Mouse (Mus musculus) forebrain, embryonic 12.5 days (tissue): Measurements from ENCODE around the gene Tlcd1. TPM values are rescaled to one million over a fixed set of nuclear protein-coding genes. Genes with fewer than 3 reads are reported as not detected.
A peak's percentile ranks its signal among the peaks of the same experiment; 100 is the strongest.

Experiments used
- ATAC-seq: fragments of 200-750 bp; cut with Nextera tagmentation; 2 replicates; pipeline ENCODE4 v1.8.0; 2017; ENCODE audit warnings: moderate TSS enrichment; ENCODE audit not compliant: low FRiP score
- H3K27ac ChIP-seq: fragments of 300-500 bp; sonication (generic); 2 replicates; pipeline ENCODE4 v1.5.1; 2016; ENCODE audit warnings: mild to moderate bottlenecking
- H3K27me3 ChIP-seq: fragments of 300-500 bp; sonication (generic); 2 replicates; pipeline ENCODE4 v1.6.1; 2016; ENCODE audit warnings: mild to moderate bottlenecking
- H3K36me3 ChIP-seq: fragments of 300-500 bp; sonication (generic); replicated peaks from 2 replicates; pipeline ENCODE4 v1.6.1; 2016; ENCODE audit warnings: mild to moderate bottlenecking
- H3K4me1 ChIP-seq: fragments of 300-500 bp; sonication (generic); 2 replicates; pipeline ENCODE4 v1.6.1; 2016
- H3K4me2 ChIP-seq: fragments of 300-500 bp; sonication (generic); 2 replicates; pipeline ENCODE4 v1.6.1; 2016; ENCODE audit warnings: mild to moderate bottlenecking, moderate library complexity
- H3K4me3 ChIP-seq: fragments of 300-500 bp; sonication (generic); replicated peaks from 2 replicates; pipeline ENCODE4 v1.5.1; 2016; ENCODE audit warnings: mild to moderate bottlenecking
- H3K9ac ChIP-seq: fragments of 300-500 bp; sonication (generic); 2 replicates; pipeline ENCODE4 v1.6.1; 2016; ENCODE audit warnings: mild to moderate bottlenecking
- H3K9me3 ChIP-seq: fragments of 300-500 bp; sonication (generic); 2 replicates; pipeline ENCODE4 v1.6.1; 2016
- WGBS: fragments of 180-500 bp; shearing (Covaris S2); methylation state at CpG from one replicate; pipeline ENCODE4 v1.1.7; 2016; 5-methylcytosine and 5-hydroxymethylcytosine counted together
- polyA plus RNA-seq: library from polyadenylated mRNA; unstranded; fragments of >200 nt; fragmentation: Nextera tagmentation; extraction: Ambion mirVana; gene quantifications from 2 replicates; pipeline ENCODE4 v1.2.1, GENCODE M21; 2016

The Tlcd1 gene
- polyA plus RNA-seq, 1 experiment from 2014 or later, result 6.9 TPM

- WGBS, result 35% methylated on average over 1 of the region's 1 CpGs
- Histone ChIP-seq H3K4me1 (peaks cover 5% of the 10 kb centered on the region; the same call in 1 of the 2 replicates), H3K9ac (no peak overlapping the region), H3K9me3 (no peaks in the 10 kb centered on the region), H3K27me3 (no peaks in the 10 kb centered on the region), H3K36me3 (peaks cover 89% of the 10 kb centered on the region), H3K4me3 (no peak overlapping the region), H3K27ac (no peak overlapping the region), H3K4me2 (no peak overlapping the region)
- ATAC-seq, result no peak
Observed at GRCm38 (mm10) chr11:78151161-78151560, 25.4 kb upstream of the Tlcd1 start.

GRCm38 (mm10) chr11:78152299-78153231 is 23.9 kb upstream of the Tlcd1 start:
- no peak overlapping the region for H3K4me2 ChIP-seq
- peaks cover 92% of the 10 kb centered on the region for H3K36me3 ChIP-seq
- H3K4me1 ChIP-seq, result peaks cover 9% of the 10 kb centered on the region
- 77% methylated on average over 9 of the region's 9 CpGs for WGBS
- no peak for ATAC-seq
- no peaks in the 10 kb centered on the region for H3K27me3 ChIP-seq
- H3K9ac ChIP-seq, result no peak overlapping the region
- no peak overlapping the region for H3K4me3 ChIP-seq
- no peaks in the 10 kb centered on the region for H3K9me3 ChIP-seq
- H3K27ac ChIP-seq, result peak overlapping the region; percentile 20; the same call in 1 of the 2 replicates

- Histone ChIP-seq H3K4me1 (peaks cover 11% of the 10 kb centered on the region), H3K4me3 (no peak overlapping the region), H3K27me3 (no peaks in the 10 kb centered on the region), H3K4me2 (no peak overlapping the region), H3K27ac (0 out of 2 replicates have a peak overlapping the region, but pooled peaks have one; percentile 27), H3K9me3 (no peaks in the 10 kb centered on the region), H3K36me3 (peaks cover 93% of the 10 kb centered on the region), H3K9ac (no peak overlapping the region)
- ATAC-seq, result no peak
- 89% methylated on average over 13 of the region's 13 CpGs for WGBS
Observed at GRCm38 (mm10) chr11:78153778-78154177, 22.7 kb upstream of the Tlcd1 start.

GRCm38 (mm10) chr11:78155674-78156073 is 20.8 kb upstream of the Tlcd1 start:
- H3K27ac ChIP-seq, result no peak overlapping the region
- no peak overlapping the region for H3K4me2 ChIP-seq
- no peak overlapping the region for H3K9ac ChIP-seq
- H3K4me1 ChIP-seq, result peaks cover 18% of the 10 kb centered on the region
- 79% methylated on average over 5 of the region's 5 CpGs for WGBS
- no peaks in the 10 kb centered on the region for H3K27me3 ChIP-seq
- no peaks in the 10 kb centered on the region for H3K9me3 ChIP-seq
- no peak overlapping the region for H3K4me3 ChIP-seq
- H3K36me3 ChIP-seq, result peaks cover 95% of the 10 kb centered on the region
- ATAC-seq, result no peak

GRCm38 (mm10) chr11:78156156-78156699 is 20.3 kb upstream of the Tlcd1 start:
- peaks cover 95% of the 10 kb centered on the region for H3K36me3 ChIP-seq
- H3K9me3 ChIP-seq, result no peaks in the 10 kb centered on the region
- no peak overlapping the region for H3K9ac ChIP-seq
- H3K4me3 ChIP-seq, result no peak overlapping the region
- H3K27ac ChIP-seq, result no peak overlapping the region
- H3K4me2 ChIP-seq, result no peak overlapping the region
- no peak for ATAC-seq
- no peaks in the 10 kb centered on the region for H3K27me3 ChIP-seq
- whole genome bisulfite sequencing, result 63% methylated on average over 6 of the region's 6 CpGs
- H3K4me1 ChIP-seq, result peaks cover 18% of the 10 kb centered on the region

- Histone ChIP-seq H3K9me3 (no peaks in the 10 kb centered on the region), H3K27me3 (no peaks in the 10 kb centered on the region), H3K4me2 (no peak overlapping the region), H3K4me3 (no peak overlapping the region), H3K4me1 (peaks cover 35% of the 10 kb centered on the region), H3K9ac (no peak overlapping the region), H3K36me3 (peaks cover 87% of the 10 kb centered on the region), H3K27ac (0 out of 2 replicates have a peak overlapping the region, but pooled peaks have one; percentile 25)
- 30% methylated on average over 2 of the region's 2 CpGs for WGBS
- ATAC-seq, result no peak
Observed at GRCm38 (mm10) chr11:78159096-78159495, 17.4 kb upstream of the Tlcd1 start.

- Histone ChIP-seq H3K36me3 (peaks cover 82% of the 10 kb centered on the region), H3K9me3 (no peaks in the 10 kb centered on the region), H3K27me3 (no peaks in the 10 kb centered on the region), H3K4me2 (no peak overlapping the region), H3K4me3 (no peak overlapping the region), H3K4me1 (peaks cover 35% of the 10 kb centered on the region), H3K9ac (no peak overlapping the region), H3K27ac (0 out of 2 replicates have a peak overlapping the region, but pooled peaks have one; percentile 25)
- 91% methylated on average over 7 of the region's 7 CpGs for WGBS
- ATAC-seq, result no peak
Observed at GRCm38 (mm10) chr11:78159557-78159956, 17.0 kb upstream of the Tlcd1 start.

- WGBS, result 90% methylated on average over 18 of the region's 18 CpGs
- Histone ChIP-seq H3K27me3 (no peaks in the 10 kb centered on the region), H3K4me1 (peaks cover 35% of the 10 kb centered on the region), H3K4me2 (no peak overlapping the region), H3K36me3 (peaks cover 76% of the 10 kb centered on the region), H3K27ac (no peak overlapping the region), H3K4me3 (no peak overlapping the region), H3K9me3 (no peaks in the 10 kb centered on the region), H3K9ac (no peak overlapping the region)
- ATAC-seq, result no peak
Observed at GRCm38 (mm10) chr11:78160171-78160570, 16.3 kb upstream of the Tlcd1 start.

GRCm38 (mm10) chr11:78160675-78161074 is 15.8 kb upstream of the Tlcd1 start:
- Histone ChIP-seq H3K4me2 (no peak overlapping the region), H3K4me1 (peaks cover 36% of the 10 kb centered on the region), H3K36me3 (peaks cover 71% of the 10 kb centered on the region), H3K9me3 (no peaks in the 10 kb centered on the region), H3K27ac (no peak overlapping the region), H3K27me3 (no peaks in the 10 kb centered on the region), H3K9ac (no peak overlapping the region), H3K4me3 (no peak overlapping the region)
- WGBS, result 90% methylated on average over 3 of the region's 3 CpGs
- ATAC-seq, result no peak

- Histone ChIP-seq H3K36me3 (peaks cover 66% of the 10 kb centered on the region), H3K27me3 (no peaks in the 10 kb centered on the region), H3K4me2 (no peak overlapping the region), H3K9ac (no peak overlapping the region), H3K27ac (no peak overlapping the region), H3K4me3 (no peak overlapping the region), H3K4me1 (peaks cover 41% of the 10 kb centered on the region), H3K9me3 (no peaks in the 10 kb centered on the region)
- ATAC-seq, result no peak
- 93% methylated on average over 14 of the region's 14 CpGs for WGBS
Observed at GRCm38 (mm10) chr11:78161169-78161568, 15.3 kb upstream of the Tlcd1 start.

GRCm38 (mm10) chr11:78161968-78162367 is 14.5 kb upstream of the Tlcd1 start:
- H3K4me3 ChIP-seq, result 0 out of 2 replicates have a peak overlapping the region, but pooled peaks have one; percentile 99
- H3K36me3 ChIP-seq, result peaks cover 60% of the 10 kb centered on the region
- no peak for ATAC-seq
- H3K27me3 ChIP-seq, result peaks cover 5% of the 10 kb centered on the region; the same call in 1 of the 2 replicates
- H3K9ac ChIP-seq, result peak overlapping the region; percentile 99; the same call in 1 of the 2 replicates
- WGBS, result 76% methylated on average over 4 of the region's 4 CpGs
- no peaks in the 10 kb centered on the region for H3K9me3 ChIP-seq
- H3K4me2 ChIP-seq, result peak overlapping the region; percentile 84; the same call in 1 of the 2 replicates
- H3K4me1 ChIP-seq, result peaks cover 39% of the 10 kb centered on the region
- peak overlapping the region; percentile 99; the same call in 1 of the 2 replicates for H3K27ac ChIP-seq

GRCm38 (mm10) chr11:78162504-78162903 is 14.0 kb upstream of the Tlcd1 start:
- H3K4me2 ChIP-seq, result peak overlapping the region; percentile 84
- peak overlapping the region; percentile 99 for H3K27ac ChIP-seq
- 52% methylated on average over 6 of the region's 6 CpGs for WGBS
- H3K9me3 ChIP-seq, result no peaks in the 10 kb centered on the region
- H3K36me3 ChIP-seq, result peaks cover 54% of the 10 kb centered on the region
- ATAC-seq, result no peak
- H3K9ac ChIP-seq, result peak overlapping the region; percentile 99
- peaks cover 38% of the 10 kb centered on the region for H3K4me1 ChIP-seq
- H3K4me3 ChIP-seq, result peak overlapping the region; percentile 99
- H3K27me3 ChIP-seq, result peaks cover 5% of the 10 kb centered on the region; the same call in 1 of the 2 replicates
